Mouse (Mus musculus): Measurements from ENCODE around the gene Plekhb2. TPM values are rescaled to one million over a fixed set of nuclear protein-coding genes. Genes with fewer than 3 reads are reported as not detected.

Plekhb2 gene
- polyA plus RNA-seq, 1 experiment from 2014 or later, result 60.8 TPM

DNA sequence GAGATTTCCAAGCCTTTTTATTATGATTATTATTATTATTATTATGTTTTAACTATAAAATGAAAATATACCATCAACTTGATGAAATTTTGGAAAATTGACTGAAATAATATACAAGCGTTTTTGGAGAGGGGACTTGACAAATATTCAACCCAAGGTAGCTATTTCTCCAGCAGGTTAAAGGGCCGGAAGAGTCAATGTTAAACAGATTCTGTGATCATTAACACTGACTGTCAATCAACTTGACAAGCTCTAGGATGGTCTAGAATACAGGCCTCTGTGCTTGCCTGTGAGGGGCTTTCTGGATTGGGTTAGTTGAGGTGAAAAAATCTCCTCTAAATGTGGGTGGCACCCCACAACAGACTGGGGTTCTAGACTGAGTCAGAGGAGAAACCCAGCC, 4.0 kb downstream of the Plekhb2 start:
- H3K4me1 ChIP-seq (replicated peaks), result peaks cover 23% of the 10 kb centered on the region
- no peaks in the 10 kb centered on the region for H3K27me3 ChIP-seq
- 84% methylated on average over 2 of the region's 2 CpGs for WGBS

DNA sequence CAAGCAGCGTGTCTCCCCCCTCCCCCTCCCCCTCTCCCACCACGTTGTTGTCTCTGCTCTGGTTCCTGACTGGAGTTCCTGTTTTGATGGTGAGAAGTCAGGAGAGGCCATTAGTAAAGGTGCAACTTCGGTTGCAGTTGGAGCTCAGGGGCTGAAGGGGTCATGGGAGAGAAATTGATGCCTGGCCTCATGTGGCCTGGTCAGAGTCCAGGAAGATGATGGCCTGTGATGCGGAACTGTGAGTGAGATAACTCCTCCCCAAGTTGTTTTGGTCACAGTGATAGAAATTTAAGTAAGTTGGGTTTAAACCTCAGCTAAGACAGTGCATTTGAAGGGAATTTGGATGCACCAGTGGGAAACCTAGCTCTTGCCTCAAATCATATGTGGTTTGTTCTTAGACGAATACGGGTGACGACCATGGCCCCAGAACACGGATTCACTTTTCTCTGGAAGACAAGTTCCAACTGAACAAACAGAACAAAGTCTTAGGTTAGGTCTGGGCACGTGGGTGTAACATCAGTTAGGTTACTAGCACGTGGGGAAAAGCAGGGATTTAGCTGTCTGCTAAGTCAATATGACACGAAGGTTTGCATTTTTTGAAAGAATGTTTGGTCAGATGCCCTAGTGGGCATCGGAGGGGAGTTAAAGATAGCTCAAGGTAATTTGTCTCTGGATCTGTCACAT, 5.4 kb downstream of the Plekhb2 start:
- no peak overlapping the region for H3K4me3 ChIP-seq
- H3K27ac ChIP-seq, result no peak overlapping the region
- no peaks in the 10 kb centered on the region for H3K36me3 ChIP-seq
- H3K4me2 ChIP-seq, result no peak overlapping the region
- no peaks in the 10 kb centered on the region for H3K9me3 ChIP-seq (replicated peaks)
- H3K27me3 ChIP-seq, result no peaks in the 10 kb centered on the region
- WGBS, result 72% methylated on average over 12 of the region's 12 CpGs
- H3K9ac ChIP-seq, result no peak overlapping the region
- peaks cover 21% of the 10 kb centered on the region for H3K4me1 ChIP-seq (replicated peaks)
- no peak for ATAC-seq (replicated peaks; ENCODE audit: insufficient number of reproducible peaks, insufficient read depth, low FRiP score, low read depth)

More for the DNA sequence above, 4.0 kb downstream of the Plekhb2 start:
- ATAC-seq (replicated peaks; ENCODE audit: insufficient number of reproducible peaks, insufficient read depth, low FRiP score, low read depth), result no peak
- H3K9ac ChIP-seq, result no peak overlapping the region
- H3K4me2 ChIP-seq, result no peak overlapping the region
- H3K9me3 ChIP-seq (replicated peaks), result no peaks in the 10 kb centered on the region
- H3K36me3 ChIP-seq, result no peaks in the 10 kb centered on the region
- no peak overlapping the region for H3K27ac ChIP-seq
- no peak overlapping the region for H3K4me3 ChIP-seq

DNA sequence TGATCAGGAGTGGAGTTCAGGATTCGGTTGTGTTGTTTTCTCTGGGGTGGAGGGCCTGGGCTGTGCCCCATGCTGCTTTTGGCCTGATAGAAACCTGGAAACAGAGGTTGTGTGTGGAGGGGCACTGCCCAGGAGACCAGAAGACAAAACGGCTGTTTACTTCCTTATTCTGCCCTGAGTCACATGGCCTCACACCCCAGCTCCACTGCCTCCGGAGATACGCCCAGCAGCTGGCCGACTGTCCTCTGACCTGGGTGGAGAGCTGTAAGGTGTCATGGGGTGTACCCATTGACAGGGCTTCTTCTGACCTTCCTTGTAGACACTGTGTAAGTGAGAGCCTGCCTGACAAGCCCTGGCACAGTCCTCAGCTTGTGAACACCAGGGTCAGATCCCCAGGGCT, 8.9 kb downstream of the Plekhb2 start:
- Histone ChIP-seq H3K36me3 (peaks cover 13% of the 10 kb centered on the region; the same call in 1 of the 2 replicates), H3K9me3 (replicated peaks) (no peaks in the 10 kb centered on the region), H3K4me1 (replicated peaks) (no peaks in the 10 kb centered on the region), H3K4me3 (no peak overlapping the region), H3K9ac (no peak overlapping the region), H3K27ac (no peak overlapping the region), H3K27me3 (no peaks in the 10 kb centered on the region), H3K4me2 (no peak overlapping the region)
- 57% methylated on average over 5 of the region's 5 CpGs for WGBS
- no peak for ATAC-seq (replicated peaks; ENCODE audit: insufficient number of reproducible peaks, insufficient read depth, low FRiP score, low read depth)

DNA sequence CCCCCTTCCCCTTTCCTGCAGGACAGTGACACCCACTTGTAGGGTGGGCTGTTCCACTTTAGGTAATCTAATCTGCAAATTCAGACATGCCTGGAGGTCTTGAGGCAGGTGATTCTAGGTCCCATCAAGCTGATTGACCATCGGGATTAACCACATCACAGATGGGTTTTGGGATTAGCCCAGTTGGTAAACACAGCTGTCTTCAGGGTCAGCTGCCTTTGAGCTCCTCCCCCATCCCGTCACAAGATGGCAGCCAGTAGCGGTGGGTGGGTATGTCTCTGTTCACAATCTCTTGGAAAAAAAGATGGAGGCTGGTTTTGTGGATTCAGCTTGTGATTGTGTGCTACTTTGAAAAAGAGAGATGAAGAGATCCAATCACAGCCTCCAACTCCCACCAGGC, 10.0 kb downstream of the Plekhb2 start:
- no peaks in the 10 kb centered on the region for H3K9me3 ChIP-seq (replicated peaks)
- ATAC-seq (replicated peaks; ENCODE audit: insufficient number of reproducible peaks, insufficient read depth, low FRiP score, low read depth), result no peak
- WGBS, result 87% methylated on average over 3 of the region's 3 CpGs

DNA sequence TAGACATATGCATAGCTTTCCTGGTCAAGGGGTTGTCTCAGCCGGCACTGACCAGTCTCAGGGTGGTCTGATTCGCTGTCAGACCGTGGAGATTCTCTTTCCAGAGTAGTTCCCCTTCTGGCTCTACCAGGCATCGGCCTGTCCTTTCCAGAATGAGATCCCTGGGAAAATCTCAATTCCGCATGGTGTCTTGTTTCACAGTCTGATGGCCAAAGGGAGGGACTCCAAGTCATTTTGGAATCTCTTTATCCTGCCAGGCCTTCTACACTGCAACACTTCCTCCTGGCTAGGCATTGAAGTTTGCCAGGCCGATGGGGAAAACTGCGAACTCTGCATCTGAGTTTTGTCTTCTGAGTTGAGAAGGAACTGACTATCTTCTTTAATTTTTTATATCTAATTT, 10.4 kb downstream of the Plekhb2 start:
- Histone ChIP-seq H3K27ac (no peak overlapping the region), H3K36me3 (peaks cover 13% of the 10 kb centered on the region; the same call in 1 of the 2 replicates), H3K4me3 (no peak overlapping the region), H3K27me3 (no peaks in the 10 kb centered on the region), H3K4me2 (no peak overlapping the region), H3K9me3 (replicated peaks) (no peaks in the 10 kb centered on the region), H3K9ac (no peak overlapping the region), H3K4me1 (replicated peaks) (peaks cover 10% of the 10 kb centered on the region)
- ATAC-seq (replicated peaks; ENCODE audit: insufficient number of reproducible peaks, insufficient read depth, low FRiP score, low read depth), result no peak
- WGBS, result 79% methylated on average over 7 of the region's 7 CpGs

More for the DNA sequence above, 10.0 kb downstream of the Plekhb2 start:
- Histone ChIP-seq H3K36me3 (peaks cover 13% of the 10 kb centered on the region; the same call in 1 of the 2 replicates), H3K4me2 (no peak overlapping the region), H3K27ac (no peak overlapping the region), H3K4me3 (no peak overlapping the region), H3K27me3 (no peaks in the 10 kb centered on the region), H3K9ac (no peak overlapping the region), H3K4me1 (replicated peaks) (peaks cover 9% of the 10 kb centered on the region)

DNA sequence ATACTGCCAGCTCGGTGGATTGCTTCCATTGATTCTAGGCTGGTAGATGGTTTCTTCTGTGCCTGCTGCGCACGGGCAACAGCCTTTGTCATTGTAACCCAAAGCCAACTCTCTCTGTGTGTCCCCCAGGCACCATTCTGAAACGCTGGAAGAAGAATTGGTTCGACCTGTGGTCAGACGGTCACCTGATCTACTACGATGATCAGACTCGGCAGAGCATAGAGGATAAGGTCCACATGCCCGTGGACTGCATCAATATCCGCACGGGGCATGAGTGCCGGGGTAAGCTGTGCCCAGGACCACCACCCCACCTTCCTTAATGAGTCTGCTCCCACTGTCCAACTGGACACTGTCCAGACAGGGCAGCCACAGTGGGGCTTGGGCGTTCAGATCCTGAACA, 13.1 kb downstream of the Plekhb2 start:
- Histone ChIP-seq H3K27ac (no peak overlapping the region), H3K27me3 (no peaks in the 10 kb centered on the region), H3K9ac (no peak overlapping the region), H3K4me2 (no peak overlapping the region), H3K4me1 (replicated peaks) (peaks cover 10% of the 10 kb centered on the region), H3K9me3 (replicated peaks) (no peaks in the 10 kb centered on the region), H3K4me3 (no peak overlapping the region), H3K36me3 (peaks cover 13% of the 10 kb centered on the region; the same call in 1 of the 2 replicates)
- 89% methylated on average over 13 of the region's 13 CpGs for WGBS
- ATAC-seq (replicated peaks; ENCODE audit: insufficient number of reproducible peaks, insufficient read depth, low FRiP score, low read depth), result no peak

DNA sequence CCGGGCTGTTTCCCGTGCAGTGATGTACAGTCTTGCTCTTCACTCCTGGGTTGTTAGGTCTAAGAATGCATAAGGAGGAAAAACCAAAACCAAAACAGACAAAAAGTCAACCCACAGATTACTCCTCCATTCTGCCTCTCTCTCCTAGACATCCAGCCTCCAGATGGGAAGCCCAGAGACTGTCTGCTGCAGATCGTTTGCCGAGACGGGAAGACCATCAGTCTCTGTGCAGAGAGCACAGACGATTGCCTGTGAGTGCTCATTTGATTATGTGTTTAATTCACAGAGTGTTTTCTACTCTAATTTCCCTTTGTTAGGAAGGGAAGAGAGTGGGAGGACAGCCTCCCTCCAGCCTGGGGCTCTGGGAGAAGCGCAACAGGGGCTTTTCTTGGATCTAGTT, 13.5 kb downstream of the Plekhb2 start:
- Histone ChIP-seq H3K4me1 (replicated peaks) (peaks cover 10% of the 10 kb centered on the region), H3K27ac (no peak overlapping the region), H3K27me3 (no peaks in the 10 kb centered on the region), H3K4me2 (no peak overlapping the region), H3K9me3 (replicated peaks) (no peaks in the 10 kb centered on the region), H3K36me3 (peaks cover 13% of the 10 kb centered on the region; the same call in 1 of the 2 replicates), H3K4me3 (no peak overlapping the region), H3K9ac (no peak overlapping the region)
- 78% methylated on average over 7 of the region's 7 CpGs for WGBS
- ATAC-seq (replicated peaks; ENCODE audit: insufficient number of reproducible peaks, insufficient read depth, low FRiP score, low read depth), result no peak

DNA sequence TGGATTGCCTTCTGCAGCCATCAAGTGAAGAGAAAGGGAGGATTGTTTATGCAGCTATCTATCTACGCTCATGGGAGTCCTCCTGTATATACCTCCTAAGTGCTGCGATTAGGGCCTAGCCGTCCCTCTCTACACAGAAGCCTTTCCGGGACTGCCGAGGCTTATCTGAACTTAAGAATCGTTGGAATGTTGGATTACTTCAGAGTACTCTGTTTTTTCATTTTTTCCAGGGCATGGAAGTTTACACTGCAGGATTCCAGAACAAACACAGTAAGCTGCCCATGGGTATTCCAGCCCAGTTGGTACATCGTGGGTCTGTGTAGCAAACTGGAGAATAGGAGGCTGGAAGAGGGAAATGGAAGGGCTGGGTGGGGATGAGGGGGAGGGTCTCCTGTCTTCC, 14.5 kb downstream of the Plekhb2 start:
- 26% methylated on average over 7 of the region's 7 CpGs for WGBS
- no peak; the same call in 1 of the 2 replicates for ATAC-seq (replicated peaks; ENCODE audit: insufficient number of reproducible peaks, insufficient read depth, low FRiP score, low read depth)

DNA sequence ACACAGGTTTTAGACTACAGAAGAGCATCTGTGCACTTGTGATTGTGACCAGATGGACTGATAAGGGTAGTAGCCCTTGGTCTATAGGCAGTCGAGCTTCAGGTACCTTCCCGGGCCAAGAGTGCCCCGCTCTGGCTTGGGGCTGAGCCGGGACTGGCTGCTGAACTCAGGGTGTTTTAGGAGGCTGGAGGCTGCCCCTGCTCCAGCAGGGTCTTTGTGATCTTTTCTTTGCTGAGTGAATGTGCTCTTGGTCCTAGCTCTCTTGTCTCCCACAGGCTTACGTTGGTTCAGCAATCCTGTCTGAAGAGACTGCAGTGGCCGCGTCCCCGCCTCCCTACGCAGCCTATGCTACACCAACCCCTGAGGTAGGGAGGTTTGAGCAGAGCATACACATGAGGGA, 16.1 kb downstream of the Plekhb2 start:
- H3K27me3 ChIP-seq, result no peaks in the 10 kb centered on the region
- 88% methylated on average over 9 of the region's 9 CpGs for WGBS
- no peak overlapping the region for H3K4me2 ChIP-seq
- H3K4me1 ChIP-seq (replicated peaks), result peaks cover 10% of the 10 kb centered on the region
- no peak overlapping the region for H3K9ac ChIP-seq
- no peaks in the 10 kb centered on the region for H3K9me3 ChIP-seq (replicated peaks)
- no peak overlapping the region for H3K27ac ChIP-seq
- H3K4me3 ChIP-seq, result no peak overlapping the region
- H3K36me3 ChIP-seq, result peaks cover 30% of the 10 kb centered on the region
- ATAC-seq (replicated peaks; ENCODE audit: insufficient number of reproducible peaks, insufficient read depth, low FRiP score, low read depth), result no peak

More for the DNA sequence above, 14.5 kb downstream of the Plekhb2 start:
- H3K4me1 ChIP-seq (replicated peaks), result peaks cover 10% of the 10 kb centered on the region
- peak overlapping the region; percentile 19; the same call in 1 of the 2 replicates for H3K27ac ChIP-seq
- no peak overlapping the region for H3K9ac ChIP-seq
- no peak overlapping the region for H3K4me2 ChIP-seq
- H3K27me3 ChIP-seq, result no peaks in the 10 kb centered on the region
- H3K4me3 ChIP-seq, result no peak overlapping the region
- no peaks in the 10 kb centered on the region for H3K9me3 ChIP-seq (replicated peaks)
- peaks cover 16% of the 10 kb centered on the region; the same call in 1 of the 2 replicates for H3K36me3 ChIP-seq

DNA sequence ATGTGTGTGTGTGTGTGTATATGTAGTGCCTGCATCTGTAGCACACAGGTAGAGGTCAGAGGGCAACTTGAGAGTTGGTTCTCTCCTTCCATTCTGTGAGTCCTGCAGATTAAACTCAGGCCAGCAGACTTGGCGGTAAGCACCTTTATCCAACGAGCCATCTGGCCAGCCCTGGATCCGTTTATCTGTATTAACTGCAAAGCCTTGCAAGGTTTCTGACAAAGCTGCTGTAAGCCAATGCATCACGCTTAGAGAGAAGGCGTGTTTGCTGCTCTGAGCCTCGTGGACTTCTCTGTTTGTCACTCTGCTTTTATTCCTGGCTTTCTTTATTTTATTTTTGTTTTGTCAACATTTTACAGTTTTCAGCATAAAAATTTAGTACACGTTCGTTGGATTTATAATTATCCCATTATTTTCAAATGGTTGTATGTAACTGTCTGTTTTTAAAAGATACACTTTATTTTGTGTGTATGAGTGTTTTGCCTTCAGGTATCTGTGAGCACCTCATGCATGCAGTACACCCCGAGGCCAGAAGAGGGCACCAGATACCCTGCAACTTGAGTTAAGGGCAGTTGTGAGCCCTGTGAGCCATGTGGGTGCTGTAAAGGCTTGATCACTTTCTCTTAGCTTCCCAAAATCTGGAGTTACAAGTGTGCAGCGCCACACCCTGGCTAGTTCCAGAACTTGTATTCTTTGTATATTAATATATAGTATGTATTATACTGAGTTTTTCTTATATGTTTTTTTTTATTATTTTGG, 17.2 kb downstream of the Plekhb2 start:
- H3K4me3 ChIP-seq, result no peak overlapping the region
- no peak; the same call in 1 of the 2 replicates for ATAC-seq (replicated peaks; ENCODE audit: insufficient number of reproducible peaks, insufficient read depth, low FRiP score, low read depth)
- no peak overlapping the region for H3K27ac ChIP-seq
- H3K4me1 ChIP-seq (replicated peaks), result peaks cover 10% of the 10 kb centered on the region
- no peaks in the 10 kb centered on the region for H3K27me3 ChIP-seq
- H3K9ac ChIP-seq, result no peak overlapping the region
- WGBS, result 57% methylated on average over 10 of the region's 10 CpGs
- H3K4me2 ChIP-seq, result no peak overlapping the region
- H3K9me3 ChIP-seq (replicated peaks), result no peaks in the 10 kb centered on the region
- H3K36me3 ChIP-seq, result peaks cover 41% of the 10 kb centered on the region

DNA sequence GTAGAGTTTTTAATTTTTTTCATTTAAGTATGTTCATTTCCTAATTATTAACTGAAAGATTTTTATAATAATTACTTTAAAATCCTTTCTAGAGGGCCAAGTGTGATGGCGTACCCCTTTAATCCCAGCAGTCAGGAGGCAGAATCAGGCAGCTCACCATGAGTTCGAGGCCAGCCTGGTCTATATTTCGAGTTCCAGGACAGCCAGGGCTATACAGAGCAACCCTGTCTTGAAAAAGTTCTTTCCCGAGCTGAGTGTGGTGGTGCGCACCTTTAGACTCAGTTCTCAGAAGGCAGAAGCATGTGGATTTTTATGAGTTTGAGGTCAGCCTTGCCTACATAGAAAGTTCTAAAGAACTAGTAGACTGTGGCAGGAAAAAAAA, 17.8 kb downstream of the Plekhb2 start:
- H3K4me3 ChIP-seq, result no peak overlapping the region
- no peak overlapping the region for H3K27ac ChIP-seq
- no peaks in the 10 kb centered on the region for H3K9me3 ChIP-seq (replicated peaks)
- no peak overlapping the region for H3K4me2 ChIP-seq
- no peak for ATAC-seq (replicated peaks; ENCODE audit: insufficient number of reproducible peaks, insufficient read depth, low FRiP score, low read depth)
- no peak overlapping the region for H3K9ac ChIP-seq
- WGBS, result 92% methylated on average over 5 of the region's 5 CpGs
- peaks cover 37% of the 10 kb centered on the region for H3K36me3 ChIP-seq
- H3K27me3 ChIP-seq, result no peaks in the 10 kb centered on the region
- peaks cover 10% of the 10 kb centered on the region for H3K4me1 ChIP-seq (replicated peaks)

All from heart, embryonic 15.5 days (tissue).